Mouse (Mus musculus): ENCODE measurements at regions not wholly inside any gene's neighbourhood (a gene's known extent, or its start where the extent isn't known, plus 50 kb on each side); places are given as distances from the start of the nearest gene placed in this dataset.
A peak's percentile ranks its signal among the peaks of the same experiment; 100 is the strongest.

GRCm38 (mm10) chr3:21990526-21990925 lies 85.9 kb upstream of the Tbl1xr1 start:
- TF ChIP-seq POLR2A (IDR thresholded peaks at IDR 0.05; ENCODE audit: borderline replicate concordance, low read depth, low read length) (no peak), CTCF (IDR thresholded peaks at IDR 0.05; ENCODE audit: low read depth, low read length) (no peak)

GRCm38 (mm10) chr3:21991681-21992152 lies 84.7 kb upstream of the Tbl1xr1 start:
- peak overlapping the region; percentile 95 for H3K27ac ChIP-seq (ENCODE audit: insufficient read depth, low read depth, low read length)
- H3K4me3 ChIP-seq (ENCODE audit: insufficient read depth, low read length): peak overlapping the region; percentile 46
- no peak for TF ChIP-seq CTCF (IDR thresholded peaks at IDR 0.05; ENCODE audit: low read depth, low read length)
- TF ChIP-seq POLR2A (IDR thresholded peaks at IDR 0.05; ENCODE audit: borderline replicate concordance, low read depth, low read length): no peak
- peaks cover 53% of the 10 kb centered on the region for H3K4me1 ChIP-seq (ENCODE audit: control insufficient read depth, insufficient read depth, low read length)

More at GRCm38 (mm10) chr3:21990526-21990925, 85.9 kb upstream of the Tbl1xr1 start:
- H3K27ac ChIP-seq (ENCODE audit: insufficient read depth, low read depth, low read length): no peak overlapping the region
- H3K4me3 ChIP-seq (ENCODE audit: insufficient read depth, low read length): no peak overlapping the region
- H3K4me1 ChIP-seq (ENCODE audit: control insufficient read depth, insufficient read depth, low read length): peaks cover 52% of the 10 kb centered on the region

- Histone ChIP-seq H3K4me3 (ENCODE audit: insufficient read depth, low read length) (peak overlapping the region; percentile 34), H3K4me1 (ENCODE audit: control insufficient read depth, insufficient read depth, low read length) (peaks cover 54% of the 10 kb centered on the region), H3K27ac (ENCODE audit: insufficient read depth, low read depth, low read length) (peak overlapping the region; percentile 95)
- TF ChIP-seq CTCF (IDR thresholded peaks at IDR 0.05; ENCODE audit: low read depth, low read length) (no peak), POLR2A (IDR thresholded peaks at IDR 0.05; ENCODE audit: borderline replicate concordance, low read depth, low read length) (no peak)
Observed at GRCm38 (mm10) chr3:21992203-21992602, 84.2 kb upstream of the Tbl1xr1 start.

GRCm38 (mm10) chr3:21993961-21994360 lies 82.5 kb upstream of the Tbl1xr1 start:
- H3K4me1 ChIP-seq (ENCODE audit: control insufficient read depth, insufficient read depth, low read length): peaks cover 45% of the 10 kb centered on the region
- no peak overlapping the region for H3K27ac ChIP-seq (ENCODE audit: insufficient read depth, low read depth, low read length)
- H3K4me3 ChIP-seq (ENCODE audit: insufficient read depth, low read length): no peak overlapping the region
- no peak for TF ChIP-seq CTCF (IDR thresholded peaks at IDR 0.05; ENCODE audit: low read depth, low read length)
- no peak for TF ChIP-seq POLR2A (IDR thresholded peaks at IDR 0.05; ENCODE audit: borderline replicate concordance, low read depth, low read length)

- Histone ChIP-seq H3K4me3 (ENCODE audit: insufficient read depth, low read length) (no peak overlapping the region), H3K4me1 (ENCODE audit: control insufficient read depth, insufficient read depth, low read length) (peaks cover 43% of the 10 kb centered on the region)
Observed at GRCm38 (mm10) chr3:21995566-21996391, 80.7 kb upstream of the Tbl1xr1 start.

GRCm38 (mm10) chr3:21997387-21997786 lies 79.1 kb upstream of the Tbl1xr1 start:
- Histone ChIP-seq H3K4me3 (ENCODE audit: insufficient read depth, low read length) (no peak overlapping the region), H3K27ac (ENCODE audit: insufficient read depth, low read depth, low read length) (no peak overlapping the region), H3K4me1 (ENCODE audit: control insufficient read depth, insufficient read depth, low read length) (peaks cover 29% of the 10 kb centered on the region)
- no peak for TF ChIP-seq CTCF (IDR thresholded peaks at IDR 0.05; ENCODE audit: low read depth, low read length)
- TF ChIP-seq POLR2A (IDR thresholded peaks at IDR 0.05; ENCODE audit: borderline replicate concordance, low read depth, low read length): no peak

More at GRCm38 (mm10) chr3:21995566-21996391, 80.7 kb upstream of the Tbl1xr1 start:
- no peak overlapping the region for H3K27ac ChIP-seq (ENCODE audit: insufficient read depth, low read depth, low read length)
- TF ChIP-seq POLR2A (IDR thresholded peaks at IDR 0.05; ENCODE audit: borderline replicate concordance, low read depth, low read length) (no peak), CTCF (IDR thresholded peaks at IDR 0.05; ENCODE audit: low read depth, low read length) (no peak)

- no peak for TF ChIP-seq CTCF (IDR thresholded peaks at IDR 0.05; ENCODE audit: low read depth, low read length)
- TF ChIP-seq POLR2A (IDR thresholded peaks at IDR 0.05; ENCODE audit: borderline replicate concordance, low read depth, low read length): no peak
- H3K27ac ChIP-seq (ENCODE audit: insufficient read depth, low read depth, low read length): no peak overlapping the region
- H3K4me3 ChIP-seq (ENCODE audit: insufficient read depth, low read length): no peak overlapping the region
- peaks cover 14% of the 10 kb centered on the region for H3K4me1 ChIP-seq (ENCODE audit: control insufficient read depth, insufficient read depth, low read length)
Observed at GRCm38 (mm10) chr3:22005456-22005855, 71.0 kb upstream of the Tbl1xr1 start.

- no peak overlapping the region for H3K4me3 ChIP-seq (ENCODE audit: insufficient read depth, low read length)
- TF ChIP-seq CTCF (IDR thresholded peaks at IDR 0.05; ENCODE audit: low read depth, low read length) (no peak), POLR2A (IDR thresholded peaks at IDR 0.05; ENCODE audit: borderline replicate concordance, low read depth, low read length) (no peak)
- H3K27ac ChIP-seq (ENCODE audit: insufficient read depth, low read depth, low read length): no peak overlapping the region
- peaks cover 16% of the 10 kb centered on the region for H3K4me1 ChIP-seq (ENCODE audit: control insufficient read depth, insufficient read depth, low read length)
Observed at GRCm38 (mm10) chr3:22006113-22006512, 70.3 kb upstream of the Tbl1xr1 start.

- Histone ChIP-seq H3K27ac (ENCODE audit: insufficient read depth, low read depth, low read length) (no peak overlapping the region), H3K4me1 (ENCODE audit: control insufficient read depth, insufficient read depth, low read length) (peaks cover 16% of the 10 kb centered on the region), H3K4me3 (ENCODE audit: insufficient read depth, low read length) (no peak overlapping the region)
- TF ChIP-seq CTCF (IDR thresholded peaks at IDR 0.05; ENCODE audit: low read depth, low read length) (no peak), POLR2A (IDR thresholded peaks at IDR 0.05; ENCODE audit: borderline replicate concordance, low read depth, low read length) (no peak)
Observed at GRCm38 (mm10) chr3:22006651-22007050, 69.8 kb upstream of the Tbl1xr1 start.

GRCm38 (mm10) chr3:22007736-22008135 lies 68.7 kb upstream of the Tbl1xr1 start:
- peaks cover 16% of the 10 kb centered on the region for H3K4me1 ChIP-seq (ENCODE audit: control insufficient read depth, insufficient read depth, low read length)
- no peak overlapping the region for H3K4me3 ChIP-seq (ENCODE audit: insufficient read depth, low read length)
- H3K27ac ChIP-seq (ENCODE audit: insufficient read depth, low read depth, low read length): no peak overlapping the region
- TF ChIP-seq POLR2A (IDR thresholded peaks at IDR 0.05; ENCODE audit: borderline replicate concordance, low read depth, low read length) (no peak), CTCF (IDR thresholded peaks at IDR 0.05; ENCODE audit: low read depth, low read length) (no peak)
